Mouse (Mus musculus) right cerebral cortex, postnatal 36 days (tissue): ENCODE measurements around the gene Vmn2r117.
"Not testable (repeated sequence)": the region's sequence is repeated elsewhere in the genome, so short reads cannot be mapped to it uniquely, and the experiment has no call there.

ENCODE experiments used
- DNase-seq, 2 experiments: peaks; one replicate each; pipeline ENCODE4 v3.0.0; 2022; ENCODE audit warnings: low spot score in 2 of 2, mixed read lengths in 1 of 2

The Vmn2r117 gene

DNA sequence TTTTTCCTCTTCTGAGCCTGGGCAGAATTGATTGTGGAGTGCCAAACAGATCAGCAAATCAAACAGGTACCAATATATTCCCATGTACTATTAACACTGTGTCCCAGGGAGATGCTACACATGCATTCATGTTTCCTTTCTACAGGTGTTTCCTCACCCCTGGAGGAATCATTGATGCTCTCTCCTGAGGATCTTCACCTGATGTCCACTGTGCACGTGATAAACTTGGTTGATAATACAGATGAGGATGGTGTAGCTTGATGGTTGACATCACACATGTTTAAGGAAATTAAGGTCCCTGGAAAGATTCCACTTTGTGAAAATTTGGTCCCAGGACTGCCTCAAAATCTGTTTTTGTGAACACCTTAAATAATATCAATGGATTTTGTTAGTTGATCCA, at the start of gene Vmn2r117:
TSS of gene Vmn2r117 (minus strand) at position 101 of the 400 bp plus-strand sequence.
- not testable (repeated sequence) for DNase-seq

GRCm38 (mm10) chr17:23522941-23523732, 43.6 kb upstream of the Vmn2r117 start:
- DNase-seq: not testable (repeated sequence)

GRCm38 (mm10) chr17:23518701-23519423, 39.4 kb upstream of the Vmn2r117 start:
- DNase-seq: no peak

DNA sequence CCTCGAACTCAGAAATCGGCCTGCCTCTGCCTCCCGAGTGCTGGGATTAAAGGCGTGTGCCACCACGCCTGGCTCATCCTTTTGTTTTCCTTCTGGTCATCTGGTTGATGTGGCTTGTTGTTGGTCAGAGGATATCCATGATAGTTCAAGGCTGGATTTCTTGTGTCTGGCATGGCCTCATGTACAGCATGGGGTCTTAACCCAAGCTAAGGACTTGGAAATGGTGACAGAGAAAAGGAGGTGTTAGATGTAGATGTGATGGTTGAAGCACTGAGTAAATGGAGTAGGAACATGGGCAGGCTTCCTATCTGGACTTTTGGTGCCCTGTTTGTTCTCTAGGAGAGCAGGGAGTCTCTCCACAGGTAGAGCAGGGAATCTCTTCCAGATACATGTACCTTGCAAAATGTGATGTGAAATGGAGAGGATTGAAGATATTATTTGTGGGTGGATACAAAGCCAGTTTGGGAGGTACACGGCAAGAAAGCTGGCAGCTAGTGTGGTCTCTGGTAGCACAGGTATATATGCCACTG, 46.3 kb downstream of the Vmn2r117 start:
- DNase-seq: no peak
